Mouse (Mus musculus) activated CD4-positive, CD25-positive, alpha-beta regulatory T cell (primary cell): ENCODE results near the gene Igfl3. TPM values are rescaled to one million over a fixed set of nuclear protein-coding genes. Genes with fewer than 3 reads are reported as not detected.

Experiments used
- polyA plus RNA-seq, 2 experiments: library from polyadenylated mRNA; unstranded; fragments of 100-300 nt; shearing (Covaris generic); gene quantifications; one replicate each; pipeline ENCODE4 v1.2.1; 2017

The Igfl3 gene
- not detected for polyA plus RNA-seq

DNA sequence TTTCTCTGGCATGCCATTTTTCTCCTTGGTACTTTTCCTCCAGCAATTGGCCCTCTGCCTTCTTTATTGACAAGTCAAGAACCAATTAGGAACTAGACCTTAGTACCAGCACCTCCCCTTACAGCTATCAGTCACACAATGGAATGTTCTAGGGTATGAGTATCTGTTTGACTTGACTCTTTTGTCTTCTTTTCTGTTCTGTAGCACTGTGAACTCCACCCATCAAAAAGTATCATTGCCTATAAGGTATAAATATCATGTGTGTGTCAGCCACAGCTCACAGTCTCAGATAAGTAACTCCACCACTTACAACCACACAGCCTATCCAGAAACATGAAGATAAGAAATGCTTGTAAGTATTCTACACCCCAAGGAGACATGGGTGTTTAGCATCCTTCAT, at the start of gene Igfl3:
Igfl3 (plus strand) TSS at position 301 of the 400 bp plus-strand sequence.

Other genes with a start within 250 kb of the Igfl3 start
- gene Ceacam11, start 204.4 kb upstream of the Igfl3 start, polyA plus RNA-seq = not detected
- gene Ceacam13, start 166.6 kb upstream of the Igfl3 start, polyA plus RNA-seq = not detected
- gene Ceacam12, start 110.6 kb upstream of the Igfl3 start, polyA plus RNA-seq = not detected
- not detected for gene Mill1, start 68.9 kb downstream of the Igfl3 start, polyA plus RNA-seq
- gene Psg18, start 178.5 kb downstream of the Igfl3 start, polyA plus RNA-seq = not detected